Mouse (Mus musculus) lung, postnatal 0 days (tissue): ENCODE measurements around the gene Mylk2. TPM values are rescaled to one million over a fixed set of nuclear protein-coding genes. Genes with fewer than 3 reads are reported as not detected.
A peak's percentile ranks its signal among the peaks of the same experiment; 100 is the strongest.

Experiments used
- ATAC-seq: fragments of 200-750 bp; cut with Nextera tagmentation; 2 replicates; pipeline ENCODE4 v1.8.0; 2017; ENCODE audit warnings: moderate library complexity
- DNase-seq: peaks from one replicate; pipeline ENCODE4 v3.0.0-alpha.2; 2016; ENCODE audit warnings: low spot score
- H3K27ac ChIP-seq: fragments of 300-500 bp; sonication (generic); 2 replicates; pipeline ENCODE4 v1.5.1; 2014; ENCODE audit warnings: antibody characterized with exemption, mild to moderate bottlenecking, low read length, mixed read lengths
- H3K27me3 ChIP-seq: fragments of 300-500 bp; sonication (generic); replicated peaks from 2 replicates; pipeline ENCODE4 v1.6.1; 2014; ENCODE audit warnings: low read length, mixed read lengths; ENCODE audit not compliant: insufficient read depth
- H3K36me3 ChIP-seq: fragments of 300-500 bp; sonication (generic); 2 replicates; pipeline ENCODE4 v1.6.1; 2014; ENCODE audit warnings: low read length, mixed read lengths; ENCODE audit not compliant: insufficient read depth
- H3K4me1 ChIP-seq: fragments of 300-500 bp; sonication (generic); 2 replicates; pipeline ENCODE4 v1.6.1; 2014; ENCODE audit warnings: antibody characterized with exemption, low read depth, low read length, mixed read lengths; ENCODE audit not compliant: insufficient read depth
- H3K4me2 ChIP-seq: fragments of 300-500 bp; sonication (generic); replicated peaks from 2 replicates; pipeline ENCODE4 v1.6.1; 2014; ENCODE audit warnings: low read depth, mild to moderate bottlenecking, low read length, moderate library complexity, mixed read lengths
- H3K4me3 ChIP-seq: fragments of 300-500 bp; sonication (generic); 2 replicates; pipeline ENCODE4 v1.5.1; 2014; ENCODE audit warnings: low read depth, low read length
- H3K9ac ChIP-seq: fragments of 300-500 bp; sonication (generic); replicated peaks from 2 replicates; pipeline ENCODE4 v1.6.1; 2014; ENCODE audit warnings: low read depth, mild to moderate bottlenecking
- H3K9me3 ChIP-seq: fragments of 300-500 bp; sonication (generic); 2 replicates; pipeline ENCODE4 v1.6.1; 2016; ENCODE audit warnings: low read length, mixed read lengths
- CTCF ChIP-seq: IDR thresholded peaks from 2 replicates; pipeline ENCODE4 v1.5.1; 2016; ENCODE audit warnings: antibody characterized with exemption, mild to moderate bottlenecking
- EP300 ChIP-seq: IDR thresholded peaks from 2 replicates; pipeline ENCODE4 v1.6.1; 2016; ENCODE audit warnings: antibody characterized with exemption, mild to moderate bottlenecking, control low read depth
- WGBS: fragments of 180-500 bp; shearing (Covaris S2); extraction: QIAGEN DNeasy Blood & Tissue Kit; methylation state at CpG from one replicate; pipeline ENCODE4 v1.1.7; 2014; 5-methylcytosine and 5-hydroxymethylcytosine counted together
- polyA plus RNA-seq: library from polyadenylated mRNA; unstranded; fragments of >200 nt; fragmentation: Nextera tagmentation; extraction: Ambion mirVana; gene quantifications from 2 replicates; pipeline ENCODE4 v1.2.1, GENCODE M21; 2015

The Mylk2 gene
- polyA plus RNA-seq, 1 experiment from 2014 or later = 0.04 TPM

DNA sequence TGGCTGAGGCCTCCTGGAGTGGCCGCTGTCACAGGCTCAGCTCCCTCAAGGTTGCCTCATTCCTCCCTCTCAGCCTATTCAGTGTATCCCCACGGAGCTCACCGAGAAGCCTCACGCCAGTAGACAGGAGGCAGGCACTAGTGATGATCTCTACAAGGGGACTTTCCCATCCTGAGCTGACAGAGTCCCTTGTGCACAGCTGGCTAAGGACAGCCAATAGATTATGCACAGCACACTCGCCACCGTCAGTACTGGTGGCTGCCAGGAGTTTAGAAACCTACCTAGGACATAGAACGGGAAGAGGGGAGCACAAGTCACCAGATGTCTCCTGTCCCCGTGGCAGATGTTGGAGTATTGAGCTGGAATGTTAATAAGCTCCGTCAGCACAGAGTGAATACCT lies 6.5 kb downstream of the Mylk2 start:
- peaks cover 2% of the 10 kb centered on the region; the same call in 1 of the 2 replicates for H3K4me1 ChIP-seq
- no peak overlapping the region for H3K27ac ChIP-seq
- H3K36me3 ChIP-seq = no peaks in the 10 kb centered on the region
- H3K27me3 ChIP-seq = 0 out of 2 replicates have a peak, but pooled peaks cover 6% of the 10 kb centered on the region
- H3K9me3 ChIP-seq = no peaks in the 10 kb centered on the region
- no peak overlapping the region for H3K4me3 ChIP-seq
- 44% methylated on average over 9 of the region's 9 CpGs for WGBS
- no peak for ATAC-seq
- no peak for DNase-seq
- H3K4me2 ChIP-seq = no peak overlapping the region
- H3K9ac ChIP-seq = no peak overlapping the region
- no peak for TF ChIP-seq EP300
- TF ChIP-seq CTCF = no peak

- H3K9ac ChIP-seq = no peak overlapping the region
- no peaks in the 10 kb centered on the region for H3K27me3 ChIP-seq
- DNase-seq (no peak), ATAC-seq (no peak)
- WGBS = 28% methylated on average over 6 of the region's 7 CpGs
- H3K27ac ChIP-seq = no peak overlapping the region
- H3K36me3 ChIP-seq = no peaks in the 10 kb centered on the region
- 0 out of 2 replicates have a peak, but pooled peaks cover 3% of the 10 kb centered on the region for H3K4me1 ChIP-seq
- H3K4me3 ChIP-seq = no peak overlapping the region
- H3K4me2 ChIP-seq = no peak overlapping the region
- no peak for TF ChIP-seq EP300
- no peak for TF ChIP-seq CTCF
- H3K9me3 ChIP-seq = no peaks in the 10 kb centered on the region
Observed at GRCm38 (mm10) chr2:152922376-152922775, 11.2 kb downstream of the Mylk2 start.

DNA sequence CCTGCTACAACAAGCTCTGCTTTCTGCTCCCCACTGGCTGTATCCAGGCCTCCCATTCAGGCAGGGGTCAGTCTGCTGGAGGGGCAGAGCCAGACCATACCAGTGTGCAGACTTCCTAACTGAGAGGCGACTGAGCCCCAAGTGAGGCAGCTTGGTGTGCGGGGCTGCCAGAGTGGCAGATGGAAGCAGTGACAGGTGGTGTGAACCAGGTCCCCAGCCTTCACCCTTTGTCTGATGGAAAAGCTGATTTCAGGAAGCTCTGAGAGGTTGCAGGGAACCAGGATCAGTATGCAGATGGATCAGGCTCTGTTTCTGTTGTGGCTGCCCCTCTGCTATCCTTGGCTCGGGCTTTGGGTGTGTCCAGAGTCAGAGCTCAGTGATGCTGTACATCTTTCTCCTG lies 12.5 kb downstream of the Mylk2 start:
- 79% methylated on average over 3 of the region's 3 CpGs for WGBS
- Histone ChIP-seq H3K27me3 (no peaks in the 10 kb centered on the region), H3K36me3 (no peaks in the 10 kb centered on the region), H3K9ac (no peak overlapping the region), H3K27ac (no peak overlapping the region), H3K9me3 (no peaks in the 10 kb centered on the region), H3K4me1 (0 out of 2 replicates have a peak, but pooled peaks cover 3% of the 10 kb centered on the region), H3K4me2 (no peak overlapping the region), H3K4me3 (no peak overlapping the region)
- ATAC-seq (no peak), DNase-seq (no peak)
- TF ChIP-seq CTCF (no peak), EP300 (no peak)

- ATAC-seq = no peak
- Histone ChIP-seq H3K4me1 (0 out of 2 replicates have a peak, but pooled peaks cover 3% of the 10 kb centered on the region), H3K9me3 (no peaks in the 10 kb centered on the region), H3K36me3 (no peaks in the 10 kb centered on the region), H3K9ac (no peak overlapping the region), H3K27ac (no peak overlapping the region), H3K4me3 (no peak overlapping the region), H3K27me3 (no peaks in the 10 kb centered on the region), H3K4me2 (no peak overlapping the region)
- TF ChIP-seq EP300 (no peak), CTCF (no peak)
- WGBS = 49% methylated on average over 8 of the region's 8 CpGs
- no peak for DNase-seq
Observed at GRCm38 (mm10) chr2:152924128-152924527, 13.0 kb downstream of the Mylk2 start.

GRCm38 (mm10) chr2:152924543-152924942 lies 13.4 kb downstream of the Mylk2 start:
- Histone ChIP-seq H3K9me3 (no peaks in the 10 kb centered on the region), H3K27me3 (no peaks in the 10 kb centered on the region), H3K4me3 (no peak overlapping the region), H3K4me1 (0 out of 2 replicates have a peak, but pooled peaks cover 3% of the 10 kb centered on the region), H3K9ac (no peak overlapping the region), H3K27ac (no peak overlapping the region), H3K36me3 (no peaks in the 10 kb centered on the region), H3K4me2 (no peak overlapping the region)
- ATAC-seq (no peak), DNase-seq (no peak)
- TF ChIP-seq CTCF = no peak
- no peak for TF ChIP-seq EP300
- 67% methylated on average over 5 of the region's 5 CpGs for WGBS

DNA sequence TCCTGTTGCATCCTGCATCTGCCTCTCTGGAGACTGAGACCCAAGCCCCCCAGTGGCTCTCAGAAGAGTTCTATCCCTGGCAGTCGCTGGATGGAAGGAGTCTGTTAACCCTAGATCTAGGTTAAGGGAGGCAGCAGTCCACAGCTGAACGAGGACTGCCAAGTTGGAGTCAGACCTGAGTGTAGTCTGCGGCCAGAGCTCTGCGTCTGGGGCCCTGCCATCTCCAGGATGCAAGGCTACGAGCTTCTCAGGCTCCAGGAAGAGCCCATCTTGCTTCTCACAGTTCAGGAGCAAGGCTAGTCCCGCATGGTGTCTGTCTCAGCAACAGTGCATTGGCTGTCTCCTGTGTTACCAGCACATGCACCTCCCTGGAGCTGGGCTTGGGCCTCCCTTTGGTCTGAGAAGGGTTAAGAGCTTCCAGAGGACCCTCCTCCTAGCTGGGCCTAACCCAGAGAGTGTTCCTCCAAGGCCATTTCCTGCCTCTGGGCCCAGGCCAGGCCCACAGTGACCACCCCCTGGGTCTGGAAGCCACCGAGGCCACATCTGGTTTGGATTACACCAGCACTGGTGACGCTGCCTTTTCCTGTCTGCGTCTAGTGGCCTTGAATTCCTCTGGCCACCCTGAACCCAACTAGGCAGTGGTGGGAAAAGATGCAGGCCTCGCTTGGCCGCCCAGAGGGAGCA lies 14.2 kb downstream of the Mylk2 start:
- ATAC-seq = peak; percentile 77
- peak; percentile 77 for DNase-seq
- no peak for TF ChIP-seq EP300
- no peak for TF ChIP-seq CTCF
- Histone ChIP-seq H3K36me3 (no peaks in the 10 kb centered on the region), H3K4me2 (no peak overlapping the region), H3K27me3 (no peaks in the 10 kb centered on the region), H3K9me3 (no peaks in the 10 kb centered on the region), H3K9ac (no peak overlapping the region), H3K4me3 (no peak overlapping the region), H3K4me1 (0 out of 2 replicates have a peak, but pooled peaks cover 3% of the 10 kb centered on the region), H3K27ac (peak overlapping the region; percentile 52)
- 37% methylated on average over 11 of the region's 11 CpGs for WGBS
